ENCODE assay signal across 8 mouse cellular contexts in the genomic region with DNA sequence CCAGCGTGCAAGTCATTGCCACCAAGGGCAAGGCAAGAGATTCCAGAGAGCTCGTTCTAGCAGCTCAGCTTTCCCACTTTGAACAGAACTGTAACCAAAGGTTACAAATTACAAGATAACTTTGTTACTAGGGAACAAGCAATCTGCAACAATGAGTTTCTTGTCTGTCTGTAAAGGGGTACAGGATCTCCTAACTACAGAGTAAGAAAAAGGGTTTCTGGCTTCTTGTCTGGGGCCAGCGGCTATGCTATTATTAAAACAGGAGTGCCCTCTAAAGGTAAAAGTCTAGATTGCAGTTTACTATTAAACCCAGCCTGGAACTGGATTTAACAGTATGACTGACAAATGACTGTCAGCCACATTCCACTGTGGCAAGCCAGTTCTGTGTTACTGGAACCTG. TPM values are rescaled to one million over a fixed set of nuclear protein-coding genes. Genes with fewer than 3 reads are reported as not detected.
DNase-seq lines count a peak whose midpoint lies in the region; ATAC-seq lines count a peak whose summit lies in the region.

No protein-coding gene starts in this region.

- H3K27me3 ChIP-seq in embryonic facial prominence, embryonic 12.5 days: no peaks in the 10 kb centered on the region
- peaks cover 19% of the 10 kb centered on the region for H3K27me3 ChIP-seq in limb, embryonic 12.5 days

- peaks cover 26% of the 10 kb centered on the region for H3K4me1 ChIP-seq in embryonic facial prominence, embryonic 12.5 days
- peaks cover 31% of the 10 kb centered on the region for H3K4me1 ChIP-seq in limb, embryonic 12.5 days (replicated peaks)

- DNase-seq in left cerebral cortex, postnatal 14 days (ENCODE audit: low spot score in 2 of 2): peak; percentile 33 to 55
- DNase-seq in left cerebral cortex, adult 8-10 months (ENCODE audit: low spot score in 2 of 2): no peak
- peak; percentile 79 for DNase-seq in NIH3T3 (ENCODE audit: low read depth)
- no peak for DNase-seq in spleen, adult 12 weeks (ENCODE audit: low spot score)
- no peak for DNase-seq in thymus, postnatal 25 days
- DNase-seq in urinary bladder, postnatal 25 days (ENCODE audit: low spot score): no peak

- WGBS in embryonic facial prominence, embryonic 12.5 days: 15% methylated on average over 3 of the region's 3 CpGs
- 22% methylated on average over 3 of the region's 3 CpGs for WGBS in limb, embryonic 12.5 days

- intact Hi-C loops in left cerebral cortex, postnatal 14 days (cut with DNase I): loop anchor here (1.0 to 10.0 kb wide), 4 partner anchors 731 to 1109 kb away; no protein-coding TSS in a partner anchor

- no peak for ATAC-seq in embryonic facial prominence, embryonic 12.5 days (ENCODE audit: insufficient number of reproducible peaks, insufficient read depth, low FRiP score, low TSS enrichment)
- peak; percentile 8; the same call in 1 of the 2 replicates for ATAC-seq in limb, embryonic 12.5 days (ENCODE audit: insufficient number of reproducible peaks, insufficient read depth, low FRiP score, low TSS enrichment, low read depth)

- H3K9me3 ChIP-seq in embryonic facial prominence, embryonic 12.5 days: no peaks in the 10 kb centered on the region
- H3K9me3 ChIP-seq in limb, embryonic 12.5 days: no peaks in the 10 kb centered on the region

- H3K4me2 ChIP-seq in embryonic facial prominence, embryonic 12.5 days (replicated peaks): no peak overlapping the region
- no peak overlapping the region for H3K4me2 ChIP-seq in limb, embryonic 12.5 days

- H3K36me3 ChIP-seq in embryonic facial prominence, embryonic 12.5 days: no peaks in the 10 kb centered on the region
- no peaks in the 10 kb centered on the region for H3K36me3 ChIP-seq in limb, embryonic 12.5 days

- H3K27ac ChIP-seq in embryonic facial prominence, embryonic 12.5 days: 0 out of 2 replicates have a peak overlapping the region, but pooled peaks have one; percentile 12
- no peak overlapping the region for H3K27ac ChIP-seq in limb, embryonic 12.5 days

- no peak overlapping the region for H3K9ac ChIP-seq in embryonic facial prominence, embryonic 12.5 days
- H3K9ac ChIP-seq in limb, embryonic 12.5 days (replicated peaks): no peak overlapping the region

- H3K4me3 ChIP-seq in embryonic facial prominence, embryonic 12.5 days: no peak overlapping the region
- H3K4me3 ChIP-seq in limb, embryonic 12.5 days (replicated peaks): no peak overlapping the region

RNA-seq across cellular contexts. Expression of gene Cdkn3, which starts 36.5 kb away (rescaled TPM):
- 1 to 10 TPM; 1.5 to 1.8 TPM for total RNA-seq in left cerebral cortex, postnatal 14 days (2021)
- 1 to 10 TPM in 2 of 4 experiments, under 1 TPM in 2; 0.74 to 3.1 (median 1.2) TPM for total RNA-seq in left cerebral cortex, adult 8-10 months (2022)
- polyA plus RNA-seq in embryonic facial prominence, embryonic 12.5 days (2016; fragmentation: Nextera tagmentation; extraction: Ambion mirVana): 38.4 and 42.0 TPM in 2 replicates
- 46.4 and 47.6 TPM in 2 replicates for polyA plus RNA-seq in limb, embryonic 12.5 days (2016; fragmentation: Nextera tagmentation; extraction: Ambion mirVana)

Comparison
In these comparisons a context has a peak if more than half of its experiments do, and no peak if none do; other contexts are left out.
1. DNase-seq: peak in left cerebral cortex, postnatal 14 days (2 of 2) and NIH3T3 (single experiment); none in left cerebral cortex, adult 8-10 months (0 of 2), spleen, adult 12 weeks (single experiment), thymus, postnatal 25 days (single experiment) and urinary bladder, postnatal 25 days (single experiment).